Mouse (Mus musculus): ENCODE data around the gene Inhbe. TPM values are rescaled to one million over a fixed set of nuclear protein-coding genes. Genes with fewer than 3 reads are reported as not detected.

The Inhbe gene
- polyA plus RNA-seq, 1 experiment from 2014 or later: not detected

GRCm38 (mm10) chr10:127369834-127370820, 15.9 kb upstream of the Inhbe start, which contains the start of gene Inhbc:
Inhbc (minus strand) TSS chr10:127370431.
- H3K36me3 ChIP-seq (ENCODE audit: control insufficient read depth, insufficient read depth, low read length): no peaks in the 10 kb centered on the region
- no peak within 1 kb of the TSS for H3K4me2 ChIP-seq (ENCODE audit: low read depth, low read length)
- no peak within 1 kb of the TSS for H3K9ac ChIP-seq (ENCODE audit: low read length)
- no peaks in the 10 kb centered on the region for H3K9me3 ChIP-seq (ENCODE audit: control insufficient read depth, low read length)
- 65% methylated on average over 22 of the region's 22 CpGs for WGBS
- no peak within 1 kb of the TSS for H3K27ac ChIP-seq (ENCODE audit: low read length)
- H3K4me3 ChIP-seq (ENCODE audit: low read length): no peak within 1 kb of the TSS
- ATAC-seq (ENCODE audit: low read depth): no peak
- H3K27me3 ChIP-seq (ENCODE audit: control insufficient read depth, insufficient read depth, low read depth, low read length): no peaks in the 10 kb centered on the region
- H3K4me1 ChIP-seq (replicated peaks; ENCODE audit: control insufficient read depth, insufficient read depth, low read length): no peaks in the 10 kb centered on the region

- no peak overlapping the region for H3K4me3 ChIP-seq (ENCODE audit: low read length)
- no peak for ATAC-seq (ENCODE audit: low read depth)
- H3K9me3 ChIP-seq (ENCODE audit: control insufficient read depth, low read length): no peaks in the 10 kb centered on the region
- H3K9ac ChIP-seq (ENCODE audit: low read length): no peak overlapping the region
- WGBS: 36% methylated on average over 2 of the region's 2 CpGs
- H3K4me2 ChIP-seq (ENCODE audit: low read depth, low read length): no peak overlapping the region
- no peaks in the 10 kb centered on the region for H3K36me3 ChIP-seq (ENCODE audit: control insufficient read depth, insufficient read depth, low read length)
- H3K4me1 ChIP-seq (replicated peaks; ENCODE audit: control insufficient read depth, insufficient read depth, low read length): no peaks in the 10 kb centered on the region
- no peaks in the 10 kb centered on the region for H3K27me3 ChIP-seq (ENCODE audit: control insufficient read depth, insufficient read depth, low read depth, low read length)
- no peak overlapping the region for H3K27ac ChIP-seq (ENCODE audit: low read length)
These were observed 14.1 kb upstream of the Inhbe start for GRCm38 (mm10) chr10:127368273-127368672.

- Histone ChIP-seq H3K4me2 (ENCODE audit: low read depth, low read length) (no peak overlapping the region), H3K4me3 (ENCODE audit: low read length) (no peak overlapping the region), H3K36me3 (ENCODE audit: control insufficient read depth, insufficient read depth, low read length) (no peaks in the 10 kb centered on the region), H3K27ac (ENCODE audit: low read length) (no peak overlapping the region), H3K9ac (ENCODE audit: low read length) (no peak overlapping the region), H3K4me1 (replicated peaks; ENCODE audit: control insufficient read depth, insufficient read depth, low read length) (no peaks in the 10 kb centered on the region), H3K9me3 (ENCODE audit: control insufficient read depth, low read length) (no peaks in the 10 kb centered on the region), H3K27me3 (ENCODE audit: control insufficient read depth, insufficient read depth, low read depth, low read length) (no peaks in the 10 kb centered on the region)
- ATAC-seq (ENCODE audit: low read depth): no peak
- 75% methylated on average over 5 of the region's 5 CpGs for WGBS
These were observed 12.9 kb upstream of the Inhbe start for GRCm38 (mm10) chr10:127367116-127367515.

DNA sequence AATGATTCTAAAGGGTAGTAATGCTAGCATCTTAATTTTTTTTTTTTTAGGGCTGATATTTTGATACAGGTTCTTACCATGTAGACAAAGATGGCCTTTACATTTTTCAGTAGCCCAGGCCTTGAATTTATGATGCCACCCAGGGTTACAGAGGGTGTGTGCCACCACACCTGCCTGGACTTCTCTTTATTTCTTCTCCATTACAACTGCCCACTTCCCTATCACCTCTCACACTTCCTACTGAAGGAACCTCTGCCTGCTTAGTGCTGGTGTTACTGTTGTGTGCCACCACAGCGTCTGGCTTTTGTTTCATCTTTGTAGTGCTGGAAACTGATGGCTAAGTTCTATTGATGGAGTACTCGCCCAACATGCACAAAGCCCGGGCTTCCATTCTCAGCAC, 6.5 kb upstream of the Inhbe start:
- no peak overlapping the region for H3K4me3 ChIP-seq (ENCODE audit: low read length)
- H3K27me3 ChIP-seq (ENCODE audit: control insufficient read depth, insufficient read depth, low read depth, low read length): no peaks in the 10 kb centered on the region
- no peak for ATAC-seq (ENCODE audit: low read depth)
- H3K36me3 ChIP-seq (ENCODE audit: control insufficient read depth, insufficient read depth, low read length): no peaks in the 10 kb centered on the region
- no peak overlapping the region for H3K27ac ChIP-seq (ENCODE audit: low read length)
- H3K9ac ChIP-seq (ENCODE audit: low read length): no peak overlapping the region
- H3K9me3 ChIP-seq (ENCODE audit: control insufficient read depth, low read length): no peaks in the 10 kb centered on the region
- no peak overlapping the region for H3K4me2 ChIP-seq (ENCODE audit: low read depth, low read length)
- WGBS: 77% methylated on average over 3 of the region's 3 CpGs
- H3K4me1 ChIP-seq (replicated peaks; ENCODE audit: control insufficient read depth, insufficient read depth, low read length): no peaks in the 10 kb centered on the region

- 71% methylated on average over 10 of the region's 10 CpGs for WGBS
- Histone ChIP-seq H3K9me3 (ENCODE audit: control insufficient read depth, low read length) (no peaks in the 10 kb centered on the region), H3K36me3 (ENCODE audit: control insufficient read depth, insufficient read depth, low read length) (no peaks in the 10 kb centered on the region), H3K27me3 (ENCODE audit: control insufficient read depth, insufficient read depth, low read depth, low read length) (no peaks in the 10 kb centered on the region; the same call in 1 of the 2 replicates), H3K9ac (ENCODE audit: low read length) (no peak overlapping the region), H3K4me3 (ENCODE audit: low read length) (no peak overlapping the region), H3K27ac (ENCODE audit: low read length) (no peak overlapping the region), H3K4me2 (ENCODE audit: low read depth, low read length) (no peak overlapping the region), H3K4me1 (replicated peaks; ENCODE audit: control insufficient read depth, insufficient read depth, low read length) (peaks cover 2% of the 10 kb centered on the region; the same call in 1 of the 2 replicates)
- no peak for ATAC-seq (ENCODE audit: low read depth)
These were observed 1.1 kb upstream of the Inhbe start for GRCm38 (mm10) chr10:127355336-127355735.

DNA sequence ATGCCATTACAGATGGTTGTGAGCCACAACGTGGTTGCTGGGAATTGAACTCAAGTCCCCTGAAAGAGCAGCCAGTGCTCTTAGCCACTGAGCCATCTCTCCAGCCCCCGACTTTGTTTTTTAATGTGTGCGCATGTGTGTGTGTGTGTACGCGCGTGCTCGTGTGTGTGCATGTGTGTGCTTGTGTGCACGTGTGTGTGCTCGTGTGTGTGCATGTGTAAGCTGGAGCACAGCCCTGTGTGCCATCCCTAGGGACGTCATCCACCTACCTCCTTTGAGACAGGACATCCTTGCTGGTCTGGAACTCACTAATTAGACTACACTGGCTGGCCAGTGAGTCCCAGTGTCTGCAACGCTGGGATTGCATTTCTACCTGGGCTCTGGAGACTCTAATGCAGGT, 1.4 kb downstream of the Inhbe start:
- WGBS: 82% methylated on average over 11 of the region's 11 CpGs
- no peaks in the 10 kb centered on the region; the same call in 1 of the 2 replicates for H3K27me3 ChIP-seq (ENCODE audit: control insufficient read depth, insufficient read depth, low read depth, low read length)
- H3K9ac ChIP-seq (ENCODE audit: low read length): no peak overlapping the region
- H3K4me2 ChIP-seq (ENCODE audit: low read depth, low read length): no peak overlapping the region
- H3K9me3 ChIP-seq (ENCODE audit: control insufficient read depth, low read length): no peaks in the 10 kb centered on the region
- H3K4me1 ChIP-seq (replicated peaks; ENCODE audit: control insufficient read depth, insufficient read depth, low read length): peaks cover 2% of the 10 kb centered on the region; the same call in 1 of the 2 replicates
- H3K36me3 ChIP-seq (ENCODE audit: control insufficient read depth, insufficient read depth, low read length): no peaks in the 10 kb centered on the region
- H3K27ac ChIP-seq (ENCODE audit: low read length): no peak overlapping the region
- ATAC-seq (ENCODE audit: low read depth): no peak
- no peak overlapping the region for H3K4me3 ChIP-seq (ENCODE audit: low read length)

DNA sequence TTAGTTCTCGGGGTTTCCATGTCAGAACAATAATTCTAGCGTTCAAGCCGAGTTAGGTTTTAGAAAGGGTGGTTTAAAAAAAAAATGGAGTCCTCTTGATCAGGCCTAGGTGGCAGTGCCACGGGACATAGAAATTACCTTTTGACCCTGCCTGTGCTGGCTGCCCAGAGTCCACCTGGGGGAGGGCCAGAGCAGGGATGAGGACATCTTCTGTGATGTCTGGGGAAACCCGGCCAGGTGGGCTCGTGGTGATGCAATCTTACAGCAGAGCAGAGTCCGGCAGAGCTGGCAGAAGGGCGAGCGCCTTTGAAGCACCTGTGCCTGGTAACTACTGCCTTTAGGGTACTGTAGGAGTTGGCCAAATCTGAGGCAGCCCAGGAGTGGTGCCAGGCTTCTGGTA, 2.0 kb downstream of the Inhbe start:
- Histone ChIP-seq H3K4me3 (ENCODE audit: low read length) (no peak overlapping the region), H3K4me2 (ENCODE audit: low read depth, low read length) (no peak overlapping the region), H3K9me3 (ENCODE audit: control insufficient read depth, low read length) (no peaks in the 10 kb centered on the region), H3K9ac (ENCODE audit: low read length) (no peak overlapping the region), H3K27me3 (ENCODE audit: control insufficient read depth, insufficient read depth, low read depth, low read length) (no peaks in the 10 kb centered on the region; the same call in 1 of the 2 replicates), H3K36me3 (ENCODE audit: control insufficient read depth, insufficient read depth, low read length) (no peaks in the 10 kb centered on the region), H3K4me1 (replicated peaks; ENCODE audit: control insufficient read depth, insufficient read depth, low read length) (peaks cover 2% of the 10 kb centered on the region; the same call in 1 of the 2 replicates), H3K27ac (ENCODE audit: low read length) (no peak overlapping the region)
- WGBS: 77% methylated on average over 9 of the region's 9 CpGs
- ATAC-seq (ENCODE audit: low read depth): no peak

- no peaks in the 10 kb centered on the region for H3K36me3 ChIP-seq (ENCODE audit: control insufficient read depth, insufficient read depth, low read length)
- H3K27ac ChIP-seq (ENCODE audit: low read length): no peak overlapping the region
- no peak overlapping the region for H3K4me2 ChIP-seq (ENCODE audit: low read depth, low read length)
- WGBS: 59% methylated on average over 8 of the region's 8 CpGs
- H3K4me1 ChIP-seq (replicated peaks; ENCODE audit: control insufficient read depth, insufficient read depth, low read length): peaks cover 2% of the 10 kb centered on the region; the same call in 1 of the 2 replicates
- no peaks in the 10 kb centered on the region for H3K9me3 ChIP-seq (ENCODE audit: control insufficient read depth, low read length)
- no peak overlapping the region for H3K4me3 ChIP-seq (ENCODE audit: low read length)
- no peak overlapping the region for H3K9ac ChIP-seq (ENCODE audit: low read length)
- no peaks in the 10 kb centered on the region; the same call in 1 of the 2 replicates for H3K27me3 ChIP-seq (ENCODE audit: control insufficient read depth, insufficient read depth, low read depth, low read length)
- ATAC-seq (ENCODE audit: low read depth): no peak
These were observed 2.5 kb downstream of the Inhbe start for GRCm38 (mm10) chr10:127351719-127352118.

GRCm38 (mm10) chr10:127351285-127351595, 3.0 kb downstream of the Inhbe start:
- no peak overlapping the region for H3K4me3 ChIP-seq (ENCODE audit: low read length)
- WGBS: 74% methylated on average over 8 of the region's 8 CpGs
- H3K4me2 ChIP-seq (ENCODE audit: low read depth, low read length): no peak overlapping the region
- no peaks in the 10 kb centered on the region for H3K9me3 ChIP-seq (ENCODE audit: control insufficient read depth, low read length)
- no peak for ATAC-seq (ENCODE audit: low read depth)
- no peaks in the 10 kb centered on the region; the same call in 1 of the 2 replicates for H3K27me3 ChIP-seq (ENCODE audit: control insufficient read depth, insufficient read depth, low read depth, low read length)
- no peaks in the 10 kb centered on the region for H3K36me3 ChIP-seq (ENCODE audit: control insufficient read depth, insufficient read depth, low read length)
- peaks cover 2% of the 10 kb centered on the region; the same call in 1 of the 2 replicates for H3K4me1 ChIP-seq (replicated peaks; ENCODE audit: control insufficient read depth, insufficient read depth, low read length)
- H3K27ac ChIP-seq (ENCODE audit: low read length): no peak overlapping the region
- no peak overlapping the region for H3K9ac ChIP-seq (ENCODE audit: low read length)
